Mouse (Mus musculus) stomach, postnatal 0 days (tissue): ENCODE data around the gene Lama5.

Source experiments
- CTCF ChIP-seq: IDR thresholded peaks from 2 replicates; pipeline ENCODE4 v1.5.1; 2016; ENCODE audit warnings: antibody characterized with exemption, low read depth, mild to moderate bottlenecking, moderate library complexity
- EP300 ChIP-seq: optimal IDR thresholded peaks from 2 replicates; pipeline ENCODE3; 2016; ENCODE audit warnings: antibody characterized with exemption

DNA sequence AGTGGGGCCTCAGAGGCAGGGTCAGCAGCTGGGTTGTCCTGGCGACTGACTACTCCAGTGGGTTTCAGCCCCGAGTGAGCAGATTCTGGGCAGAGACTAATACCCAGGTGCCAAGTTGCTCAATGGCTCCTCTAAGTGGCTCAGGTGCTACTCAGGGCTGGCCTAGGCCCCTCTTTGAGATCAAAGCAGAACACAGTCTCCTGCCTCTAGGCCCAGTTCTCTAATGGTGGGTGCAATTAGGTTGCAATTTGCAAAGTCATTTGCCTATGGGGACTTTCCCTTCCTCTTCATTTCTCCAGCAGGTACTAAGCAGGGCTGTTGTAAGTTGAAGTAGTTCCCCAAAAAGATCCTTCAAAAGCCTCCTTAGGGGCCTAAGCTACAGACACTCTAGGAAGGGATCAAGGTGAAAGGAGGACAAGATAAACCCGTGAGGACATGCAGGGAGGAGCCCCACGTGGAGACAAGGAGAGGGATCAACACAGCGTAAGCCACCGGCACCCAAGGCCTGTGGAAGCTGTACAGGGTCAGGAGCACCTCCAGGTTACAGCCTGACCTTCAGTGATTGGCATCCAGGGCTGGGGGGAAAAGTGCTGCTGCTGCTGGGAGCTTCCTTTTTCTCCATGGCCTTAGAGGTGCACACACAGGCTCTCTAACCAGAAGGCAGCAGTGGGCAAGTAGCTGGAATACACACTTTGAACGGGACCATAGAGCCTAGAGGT lies 45.0 kb upstream of the Lama5 start:
- no peak for TF ChIP-seq CTCF
- TF ChIP-seq EP300 = no peak
